In genomic region chr6:106820566-106820965, GRCm38 (mm10) we compare ENCODE assay signal across 15 mouse cellular contexts.
"Had no signal": no experiment of that assay in that cellular context is flagged by ENCODE, and none has a peak within 500 bp of the region (broad histone marks: within the 10 kb centered on the region; RNA-seq: fewer than 3 reads in every experiment).

No protein-coding gene starts in this region.

- H3K9ac ChIP-seq: limb, embryonic 15.5 days; liver, embryonic 14.5 days; midbrain, embryonic 13.5 days; neural tube, embryonic 15.5 days had no signal

- H3K4me3 ChIP-seq: limb, embryonic 15.5 days; midbrain, embryonic 13.5 days; myocyte; neural tube, embryonic 15.5 days had no signal

- ATAC-seq: midbrain, embryonic 13.5 days had no signal

- H3K4me2 ChIP-seq: limb, embryonic 15.5 days; midbrain, embryonic 13.5 days; neural tube, embryonic 15.5 days had no signal

- H3K36me3 ChIP-seq: limb, embryonic 15.5 days; midbrain, embryonic 13.5 days; neural tube, embryonic 15.5 days had no signal

- H3K9me3 ChIP-seq: limb, embryonic 15.5 days; midbrain, embryonic 13.5 days; neural tube, embryonic 15.5 days had no signal

- DNase-seq: kidney, adult 9 months; kidney, postnatal 36 days; layer of hippocampus, adult 9-11 months; left cerebral cortex, postnatal 4 days; lung, adult 18-20 months; right cerebral cortex, adult 18-20 months; right cerebral cortex, postnatal 25 days; thymus, postnatal 4 days had no signal

- H3K27ac ChIP-seq: kidney, postnatal 0 days; limb, embryonic 15.5 days; liver, embryonic 14.5 days; midbrain, embryonic 13.5 days; neural tube, embryonic 15.5 days; stomach, postnatal 0 days had no signal

- H3K4me1 ChIP-seq: limb, embryonic 15.5 days; midbrain, embryonic 13.5 days had no signal

- H3K27me3 ChIP-seq: limb, embryonic 15.5 days; midbrain, embryonic 13.5 days; neural tube, embryonic 15.5 days had no signal
